Mouse (Mus musculus) C2C12 (cell line): ENCODE data around the gene 1700019D03Rik.

ENCODE experiments used
- CEBPB ChIP-seq: IDR thresholded peaks from one replicate; pipeline ENCODE4 v1.6.1; 2011; ENCODE audit warnings: low read depth, mild to moderate bottlenecking, control low read depth, moderate library complexity
- CTCF ChIP-seq: IDR thresholded peaks from one replicate; pipeline ENCODE4 v1.5.1; 2011; ENCODE audit not compliant: control insufficient read depth, insufficient read depth, insufficient read length
- FOSL1 ChIP-seq: IDR thresholded peaks from one replicate; pipeline ENCODE4 v1.8.0; 2011; ENCODE audit warnings: mild to moderate bottlenecking, low read length; ENCODE audit not compliant: poor library complexity, insufficient read depth, severe bottlenecking
- MAX ChIP-seq: IDR thresholded peaks from one replicate; pipeline ENCODE4 v1.6.1; 2011; ENCODE audit warnings: mild to moderate bottlenecking, control low read depth
- MYOD1 ChIP-seq: IDR thresholded peaks from one replicate; pipeline ENCODE4 v1.6.1; 2011; ENCODE audit warnings: low read depth; ENCODE audit not compliant: control insufficient read depth, insufficient read length
- MYOG ChIP-seq: IDR thresholded peaks from one replicate; pipeline ENCODE4 v1.6.1; 2011; ENCODE audit not compliant: control insufficient read depth, insufficient read length; ENCODE audit errors: extremely low read depth
- USF1 ChIP-seq: IDR thresholded peaks from one replicate; pipeline ENCODE4 v1.6.1; 2011; ENCODE audit warnings: low read depth, mild to moderate bottlenecking, control low read depth, moderate library complexity

DNA sequence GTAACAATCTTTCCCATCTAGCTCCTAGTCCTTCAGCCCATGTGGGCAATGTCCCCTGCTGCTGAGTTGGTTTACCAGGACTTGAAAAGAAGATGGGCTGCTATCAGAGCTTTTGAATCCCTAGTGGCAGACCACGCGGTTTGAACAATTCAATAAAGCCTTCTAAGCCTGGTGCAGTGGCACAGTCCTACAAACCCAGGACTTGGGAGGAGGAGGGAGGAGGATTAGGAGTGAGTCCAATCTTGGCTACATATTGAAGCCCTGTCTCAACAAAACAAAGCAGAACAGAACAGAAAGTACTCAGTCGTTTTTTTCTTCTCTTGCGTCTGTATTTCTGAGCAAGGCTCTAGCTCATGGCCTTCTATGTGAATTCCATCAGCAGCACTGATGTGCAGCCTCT is 63.2 kb downstream of the 1700019D03Rik start:
- no peak for TF ChIP-seq CTCF
- no peak for TF ChIP-seq MYOD1
- TF ChIP-seq USF1: no peak
- TF ChIP-seq MAX: no peak
- no peak for TF ChIP-seq MYOG
- no peak for TF ChIP-seq FOSL1
- TF ChIP-seq CEBPB: no peak
